Mouse (Mus musculus): ENCODE results near the gene Mul1. TPM values are rescaled to one million over a fixed set of nuclear protein-coding genes. Genes with fewer than 3 reads are reported as not detected.
A peak's percentile ranks its signal among the peaks of the same experiment; 100 is the strongest.

Mul1 gene
- polyA plus RNA-seq, 1 experiment from 2014 or later, result 15.6 TPM

DNA sequence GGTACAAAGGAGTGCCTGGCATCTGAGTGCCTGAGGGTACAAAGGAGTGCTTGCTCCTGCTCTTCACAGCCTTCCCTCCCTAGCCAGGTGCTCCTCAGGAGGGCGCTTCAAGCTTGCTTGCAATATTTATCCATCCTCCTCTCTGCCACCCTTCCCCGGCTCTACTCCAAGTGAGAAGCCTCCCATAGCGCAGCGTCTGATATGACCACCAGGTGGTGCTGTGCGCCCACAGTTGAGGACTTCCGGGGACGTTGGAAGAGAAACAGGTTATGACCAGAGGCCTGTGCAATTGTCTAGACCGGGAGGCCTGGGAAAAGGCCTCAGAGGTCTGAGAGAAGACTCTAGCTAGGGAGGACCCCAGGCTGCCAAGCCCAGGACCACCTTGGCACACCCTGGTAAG lies 12.9 kb downstream of the Mul1 start:
- Histone ChIP-seq H3K4me2 (replicated peaks) (0 out of 2 replicates have a peak overlapping the region, but pooled peaks have one; percentile 16), H3K27ac (no peak overlapping the region), H3K9ac (no peak overlapping the region), H3K27me3 (replicated peaks) (peaks cover 8% of the 10 kb centered on the region), H3K4me1 (peaks cover 28% of the 10 kb centered on the region), H3K9me3 (no peaks in the 10 kb centered on the region), H3K36me3 (no peaks in the 10 kb centered on the region), H3K4me3 (no peak overlapping the region)
- WGBS, result under 1% methylated on average over 8 of the region's 8 CpGs
- ATAC-seq (ENCODE audit: low FRiP score, low read depth), result peak; percentile 84

GRCm38 (mm10) chr4:138447827-138448602 lies 13.5 kb downstream of the Mul1 start:
- peak; percentile 37 for ATAC-seq (ENCODE audit: low FRiP score, low read depth)
- no peak overlapping the region for H3K9ac ChIP-seq
- WGBS, result 36% methylated on average over 15 of the region's 15 CpGs

GRCm38 (mm10) chr4:138448872-138449615 lies 14.6 kb downstream of the Mul1 start:
- ATAC-seq (ENCODE audit: low FRiP score, low read depth), result no peak
- no peak overlapping the region for H3K9ac ChIP-seq
- H3K4me3 ChIP-seq, result no peak overlapping the region
- H3K27me3 ChIP-seq (replicated peaks), result peaks cover 8% of the 10 kb centered on the region
- H3K9me3 ChIP-seq, result no peaks in the 10 kb centered on the region
- peaks cover 44% of the 10 kb centered on the region for H3K4me1 ChIP-seq
- 51% methylated on average over 7 of the region's 7 CpGs for WGBS
- H3K4me2 ChIP-seq (replicated peaks), result no peak overlapping the region
- no peak overlapping the region for H3K27ac ChIP-seq
- no peaks in the 10 kb centered on the region for H3K36me3 ChIP-seq

More at GRCm38 (mm10) chr4:138447827-138448602, 13.5 kb downstream of the Mul1 start:
- no peak overlapping the region for H3K4me3 ChIP-seq
- no peaks in the 10 kb centered on the region for H3K36me3 ChIP-seq
- H3K27ac ChIP-seq, result no peak overlapping the region
- H3K4me1 ChIP-seq, result peaks cover 34% of the 10 kb centered on the region
- H3K9me3 ChIP-seq, result no peaks in the 10 kb centered on the region
- H3K27me3 ChIP-seq (replicated peaks), result peaks cover 8% of the 10 kb centered on the region
- H3K4me2 ChIP-seq (replicated peaks), result no peak overlapping the region; the same call in 1 of the 2 replicates

- no peaks in the 10 kb centered on the region for H3K9me3 ChIP-seq
- H3K9ac ChIP-seq, result no peak overlapping the region
- no peak overlapping the region for H3K27ac ChIP-seq
- 60% methylated on average over 12 of the region's 12 CpGs for WGBS
- no peaks in the 10 kb centered on the region for H3K36me3 ChIP-seq
- ATAC-seq (ENCODE audit: low FRiP score, low read depth), result no peak
- no peak overlapping the region for H3K4me3 ChIP-seq
- peaks cover 42% of the 10 kb centered on the region for H3K4me1 ChIP-seq
- H3K27me3 ChIP-seq (replicated peaks), result peaks cover 8% of the 10 kb centered on the region
- H3K4me2 ChIP-seq (replicated peaks), result no peak overlapping the region
These were observed 15.3 kb downstream of the Mul1 start for GRCm38 (mm10) chr4:138449636-138450314.

DNA sequence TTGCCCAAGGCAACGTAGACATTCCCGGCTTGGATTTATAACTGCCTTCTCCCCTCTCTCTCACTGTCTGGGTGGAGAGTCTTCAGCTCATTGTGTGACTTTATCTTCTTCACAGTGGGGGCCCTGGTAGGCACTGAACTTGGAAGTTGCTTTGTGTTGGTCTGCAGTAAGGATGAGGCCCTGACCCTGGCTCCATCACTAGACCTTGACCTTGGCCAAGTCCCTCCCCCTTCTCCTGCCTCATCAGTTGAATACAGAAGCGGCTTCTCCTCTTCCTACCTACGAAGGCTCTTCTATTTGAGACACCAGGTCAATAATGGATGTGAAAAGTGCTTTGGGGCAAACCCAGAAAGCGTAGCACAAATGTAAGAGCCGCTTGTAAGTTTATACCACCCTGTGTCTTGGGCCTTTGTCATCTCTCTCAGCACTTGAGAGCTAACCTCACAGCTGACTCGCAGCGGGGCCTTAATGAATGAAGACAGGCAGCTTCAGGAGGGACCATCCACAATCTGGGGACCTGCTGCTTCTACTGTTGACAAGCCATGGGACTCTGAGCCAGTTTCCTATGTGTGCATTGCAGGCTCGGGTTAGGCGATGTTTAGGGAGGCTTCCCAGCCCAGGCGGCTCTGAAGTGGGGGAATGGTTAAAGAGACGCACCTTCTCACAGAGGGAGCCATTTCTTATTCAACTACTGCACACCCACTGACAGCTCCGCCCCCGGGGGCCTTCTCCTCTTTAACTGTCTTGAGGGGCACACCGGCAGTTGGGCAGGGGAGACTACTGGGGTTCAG lies 18.0 kb downstream of the Mul1 start:
- peaks cover 8% of the 10 kb centered on the region for H3K27me3 ChIP-seq (replicated peaks)
- 0 out of 2 replicates have a peak overlapping the region, but pooled peaks have one; percentile 7 for H3K4me2 ChIP-seq (replicated peaks)

DNA sequence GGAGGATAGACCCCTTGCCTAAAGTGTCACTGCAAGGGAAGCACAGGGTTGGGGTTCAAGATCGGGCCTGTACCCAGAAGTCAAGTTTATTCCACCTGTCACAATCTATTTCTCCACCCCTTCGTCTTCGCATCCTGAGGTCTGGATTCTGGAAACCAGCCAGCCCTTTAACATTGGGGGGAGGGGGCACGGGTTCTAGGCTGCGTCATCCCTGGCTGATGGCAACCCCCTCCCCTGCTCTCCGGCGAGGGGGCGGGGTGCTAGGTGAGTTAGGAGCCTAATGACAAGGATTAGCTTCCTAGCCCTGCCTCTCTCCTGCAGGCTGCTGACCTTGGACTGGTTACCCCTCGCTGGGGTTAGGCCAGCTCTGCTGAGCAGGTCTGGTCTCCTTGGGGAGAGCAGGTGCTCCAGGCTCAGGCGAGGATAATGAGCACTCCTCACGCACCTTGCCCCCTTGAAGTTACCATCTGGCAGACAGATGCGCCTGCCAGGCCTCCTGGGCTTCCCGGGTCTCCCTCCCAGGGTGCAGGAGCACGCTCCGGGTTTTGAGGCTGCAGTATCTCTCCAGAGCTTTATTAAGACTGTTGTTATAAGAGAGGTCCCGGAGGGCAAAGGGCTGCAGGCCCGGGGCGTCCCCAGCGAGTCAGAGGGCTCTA lies 18.8 kb downstream of the Mul1 start:
- no peaks in the 10 kb centered on the region for H3K36me3 ChIP-seq
- H3K27ac ChIP-seq, result peak overlapping the region; percentile 95
- peak overlapping the region; percentile 81 for H3K4me2 ChIP-seq (replicated peaks)
- ATAC-seq (ENCODE audit: low FRiP score, low read depth), result peak; percentile 34
- no peaks in the 10 kb centered on the region for H3K9me3 ChIP-seq
- H3K4me3 ChIP-seq, result peak overlapping the region; percentile 99
- H3K9ac ChIP-seq, result peak overlapping the region; percentile 98
- peaks cover 8% of the 10 kb centered on the region for H3K27me3 ChIP-seq (replicated peaks)
- WGBS, result 4% methylated on average over 19 of the region's 19 CpGs
- H3K4me1 ChIP-seq, result peaks cover 48% of the 10 kb centered on the region

More for the DNA sequence above, 18.0 kb downstream of the Mul1 start:
- H3K4me3 ChIP-seq, result no peak overlapping the region
- ATAC-seq (ENCODE audit: low FRiP score, low read depth), result no peak
- H3K4me1 ChIP-seq, result peaks cover 48% of the 10 kb centered on the region
- 22% methylated on average over 15 of the region's 15 CpGs for WGBS
- no peak overlapping the region for H3K9ac ChIP-seq
- H3K9me3 ChIP-seq, result no peaks in the 10 kb centered on the region
- no peaks in the 10 kb centered on the region for H3K36me3 ChIP-seq
- no peak overlapping the region for H3K27ac ChIP-seq

DNA sequence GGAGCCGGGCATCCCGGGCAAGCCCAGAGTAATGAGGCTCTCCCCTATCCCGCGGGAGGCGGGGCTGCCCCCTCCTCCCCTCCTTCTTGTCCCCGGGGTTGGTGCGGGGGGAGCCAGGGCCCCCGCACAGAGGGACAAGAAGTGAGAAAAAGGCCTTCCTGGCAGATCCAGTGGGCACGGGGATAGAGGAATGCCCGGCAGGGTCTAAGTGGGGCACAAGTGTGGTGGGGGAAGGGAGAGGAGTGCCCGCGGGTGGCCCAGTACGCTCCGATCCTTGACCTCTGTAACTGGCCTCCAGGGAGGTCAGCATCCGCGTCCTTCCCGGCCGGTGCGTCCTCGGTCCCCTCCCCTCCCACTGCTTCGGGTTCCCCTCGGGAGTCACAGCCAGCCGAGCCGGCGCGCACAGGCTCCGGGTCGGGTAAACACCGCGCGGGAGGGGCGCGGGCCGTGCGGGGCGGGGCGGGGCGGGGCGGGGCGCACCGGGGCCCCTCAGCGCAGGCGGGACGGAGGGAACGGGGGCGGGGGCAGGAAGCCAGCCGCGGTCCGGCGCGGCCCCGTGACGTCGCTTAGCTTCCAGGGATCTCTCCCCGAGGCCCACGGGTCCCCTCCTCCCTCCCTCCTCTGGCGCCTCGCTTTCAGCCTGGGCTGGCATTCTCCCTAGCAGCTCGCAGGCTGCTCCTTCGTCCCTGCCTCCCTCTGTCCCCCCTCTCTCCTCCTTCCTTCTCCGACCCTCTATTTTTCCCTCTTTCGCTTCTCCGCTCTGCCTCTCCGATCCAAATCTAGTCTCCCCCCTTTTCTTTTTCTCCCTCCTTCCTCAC lies 19.5 kb downstream of the Mul1 start, which contains the start of gene Camk2n1:
TSS of gene Camk2n1 (plus strand) at position 562 of the 818 bp plus-strand sequence.
- Histone ChIP-seq H3K4me1 (peaks cover 48% of the 10 kb centered on the region), H3K9ac (peak within 1 kb of the TSS; percentile 98), H3K27me3 (replicated peaks) (peaks cover 8% of the 10 kb centered on the region), H3K9me3 (no peaks in the 10 kb centered on the region), H3K36me3 (peaks cover 5% of the 10 kb centered on the region; the same call in 1 of the 2 replicates), H3K4me2 (replicated peaks) (peak within 1 kb of the TSS; percentile 81), H3K27ac (peak within 1 kb of the TSS; percentile 95), H3K4me3 (peak within 1 kb of the TSS; percentile 99)
- ATAC-seq (ENCODE audit: low FRiP score, low read depth), result peak; percentile 82
- WGBS, result under 1% methylated on average over 62 of the region's 64 CpGs

DNA sequence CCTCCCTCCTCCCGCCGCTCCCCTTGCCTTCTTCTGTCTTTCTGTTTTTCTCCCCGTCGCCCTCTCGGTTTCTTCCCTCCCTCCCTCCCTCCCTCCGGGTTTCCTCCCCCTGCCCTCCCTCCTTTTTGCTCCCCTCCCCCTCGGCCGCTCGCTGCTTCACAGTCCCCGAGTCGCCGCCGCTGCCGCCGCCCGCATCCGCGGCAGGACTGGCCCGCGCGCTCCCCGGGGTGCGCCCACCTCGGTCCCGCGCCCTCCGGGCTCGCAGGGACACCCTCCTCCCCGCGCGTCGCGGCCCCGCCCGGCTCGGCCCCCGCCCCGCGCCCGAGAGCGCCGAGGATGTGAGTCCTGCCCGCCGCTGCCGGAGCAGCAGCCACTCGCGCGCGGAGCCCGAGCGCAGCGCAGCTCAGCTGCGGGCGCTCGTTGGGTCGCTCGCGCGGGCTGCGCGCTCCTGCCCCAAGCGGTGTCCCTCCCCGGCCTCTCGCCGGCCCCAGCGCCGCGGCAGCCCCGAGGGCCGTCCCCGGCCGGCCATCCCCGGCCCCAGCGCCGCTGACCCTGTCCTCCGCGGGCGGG lies 20.2 kb downstream of the Mul1 start:
- peak; percentile 42 for ATAC-seq (ENCODE audit: low FRiP score, low read depth)
- H3K36me3 ChIP-seq, result peaks cover 5% of the 10 kb centered on the region; the same call in 1 of the 2 replicates
- H3K9me3 ChIP-seq, result no peaks in the 10 kb centered on the region
- peaks cover 8% of the 10 kb centered on the region for H3K27me3 ChIP-seq (replicated peaks)
- H3K4me1 ChIP-seq, result peaks cover 47% of the 10 kb centered on the region
- H3K27ac ChIP-seq, result peak overlapping the region; percentile 95
- H3K4me3 ChIP-seq, result peak overlapping the region; percentile 99
- peak overlapping the region; percentile 81 for H3K4me2 ChIP-seq (replicated peaks)
- H3K9ac ChIP-seq, result peak overlapping the region; percentile 98
- 1% methylated on average over 76 of the region's 78 CpGs for WGBS

DNA sequence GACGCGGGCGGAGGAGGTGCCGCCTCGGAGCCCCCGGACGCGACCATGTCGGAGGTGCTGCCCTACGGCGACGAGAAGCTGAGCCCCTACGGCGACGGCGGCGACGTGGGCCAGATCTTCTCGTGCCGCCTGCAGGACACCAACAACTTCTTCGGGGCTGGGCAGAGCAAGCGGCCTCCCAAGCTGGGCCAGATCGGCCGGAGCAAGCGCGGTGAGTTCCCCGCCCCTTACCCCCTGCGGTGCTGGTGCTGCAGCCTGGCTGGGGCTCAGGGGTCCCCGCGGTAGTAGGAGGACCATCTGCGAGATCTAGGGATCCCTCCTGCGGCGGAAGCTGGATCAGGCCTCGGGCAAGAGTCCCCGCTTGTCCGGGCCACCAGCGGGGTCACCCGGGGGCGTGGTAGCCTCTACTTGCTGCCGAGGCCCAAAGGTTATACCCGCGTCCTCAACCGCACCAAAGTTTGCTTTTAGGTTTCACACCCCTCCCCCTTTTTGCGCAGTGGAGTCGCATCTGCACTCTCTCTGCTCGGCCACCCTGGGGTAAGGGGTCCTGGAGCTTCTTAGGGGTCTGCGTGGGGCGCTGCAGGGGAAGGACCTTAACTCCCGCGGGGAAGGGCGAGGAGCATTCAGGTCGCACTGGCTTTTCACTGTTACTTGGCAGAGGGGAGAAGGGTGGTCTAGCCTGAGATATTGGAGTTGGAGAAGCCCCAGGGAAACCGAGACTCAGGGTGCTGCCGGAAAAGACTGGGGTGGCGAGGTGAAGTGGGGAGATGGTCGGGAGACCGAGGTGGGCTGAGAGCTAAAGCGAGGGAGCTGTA lies 20.9 kb downstream of the Mul1 start:
- Histone ChIP-seq H3K4me1 (peaks cover 54% of the 10 kb centered on the region), H3K9me3 (no peaks in the 10 kb centered on the region)
- 0 out of 2 replicates have a peak, but pooled peaks have one; percentile 30 for ATAC-seq (ENCODE audit: low FRiP score, low read depth)

More for the DNA sequence above, 20.9 kb downstream of the Mul1 start:
- peaks cover 5% of the 10 kb centered on the region; the same call in 1 of the 2 replicates for H3K36me3 ChIP-seq
- WGBS, result under 1% methylated on average over 58 of the region's 58 CpGs
- H3K27me3 ChIP-seq (replicated peaks), result peaks cover 4% of the 10 kb centered on the region; the same call in 1 of the 2 replicates
- peak overlapping the region; percentile 81 for H3K4me2 ChIP-seq (replicated peaks)
- peak overlapping the region; percentile 98 for H3K9ac ChIP-seq
- peak overlapping the region; percentile 95 for H3K27ac ChIP-seq
- H3K4me3 ChIP-seq, result peak overlapping the region; percentile 99
